Mouse (Mus musculus): ENCODE results near the gene Wdr76. TPM values are rescaled to one million over a fixed set of nuclear protein-coding genes. Genes with fewer than 3 reads are reported as not detected.

The Wdr76 gene
- polyA plus RNA-seq, 1 experiment from 2014 or later: 5.3 TPM

DNA sequence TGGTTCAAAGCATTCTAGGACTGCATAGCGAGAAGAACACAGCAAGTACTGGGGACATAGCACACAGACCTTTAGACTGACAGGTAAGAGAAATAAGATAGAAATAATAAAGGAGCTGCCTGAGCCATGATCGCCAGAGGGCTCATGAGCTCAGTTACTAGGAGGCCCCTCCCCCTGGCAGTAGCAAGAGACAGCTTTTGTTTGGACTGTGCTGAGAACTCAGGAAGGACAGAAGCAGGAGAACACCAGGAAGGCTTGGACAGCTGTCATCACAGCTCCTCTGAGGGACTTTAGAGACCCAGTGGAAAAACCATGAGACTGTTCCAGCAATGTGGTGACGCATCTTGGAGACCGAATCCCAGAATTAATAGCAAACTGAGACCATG lies 81.8 kb downstream of the Wdr76 start:
- Histone ChIP-seq H3K4me1 (replicated peaks; ENCODE audit: insufficient read depth, low read length) (peaks cover 6% of the 10 kb centered on the region; the same call in 1 of the 2 replicates), H3K27ac (no peak overlapping the region), H3K9ac (ENCODE audit: low read depth, low read length) (no peak overlapping the region), H3K4me3 (replicated peaks; ENCODE audit: low read depth, low read length) (no peak overlapping the region), H3K9me3 (replicated peaks; ENCODE audit: low read length) (no peaks in the 10 kb centered on the region), H3K27me3 (ENCODE audit: insufficient read depth, low read length) (no peaks in the 10 kb centered on the region), H3K36me3 (ENCODE audit: insufficient read depth, low read length) (no peaks in the 10 kb centered on the region), H3K4me2 (ENCODE audit: low read length) (no peak overlapping the region)
- TF ChIP-seq CTCF (IDR thresholded peaks at IDR 0.05; ENCODE audit: low read depth): peak; percentile 20; the same call in 1 of the 2 replicates
- peak; percentile 62 for DNase-seq (ENCODE audit: low spot score)
- WGBS: 46% methylated on average over 4 of the region's 4 CpGs
- ATAC-seq (replicated peaks; ENCODE audit: low FRiP score, low read depth): no peak

DNA sequence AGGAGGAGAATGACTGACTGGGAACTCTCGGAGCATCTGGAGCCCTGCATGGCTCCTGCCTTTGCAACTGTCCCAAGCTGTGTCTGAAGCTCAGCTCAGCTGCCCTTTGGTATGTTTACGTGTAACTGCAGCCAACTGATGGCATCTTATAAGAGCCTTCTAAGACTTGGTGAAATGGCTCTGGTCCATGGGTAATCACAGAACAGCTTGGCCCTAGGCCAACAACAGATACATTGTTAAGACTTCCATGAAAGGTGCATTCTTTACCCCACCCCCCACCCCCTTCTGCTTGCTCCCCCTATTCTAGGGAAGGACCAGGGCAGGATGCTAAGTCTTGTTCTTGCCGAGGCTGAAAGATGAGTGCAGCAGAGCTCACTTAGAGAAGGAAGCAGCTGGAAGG lies 87.6 kb downstream of the Wdr76 start:
- 58% methylated on average over 3 of the region's 3 CpGs for WGBS
- H3K27ac ChIP-seq: no peak overlapping the region

More for the DNA sequence above, 87.6 kb downstream of the Wdr76 start:
- no peak for DNase-seq (ENCODE audit: low spot score)
- no peak overlapping the region for H3K4me3 ChIP-seq (replicated peaks; ENCODE audit: low read depth, low read length)
- no peak overlapping the region for H3K4me2 ChIP-seq (ENCODE audit: low read length)
- TF ChIP-seq CTCF (IDR thresholded peaks at IDR 0.05; ENCODE audit: low read depth): no peak
- no peak overlapping the region for H3K9ac ChIP-seq (ENCODE audit: low read depth, low read length)
- no peaks in the 10 kb centered on the region for H3K4me1 ChIP-seq (replicated peaks; ENCODE audit: insufficient read depth, low read length)
- H3K36me3 ChIP-seq (ENCODE audit: insufficient read depth, low read length): no peaks in the 10 kb centered on the region
- ATAC-seq (replicated peaks; ENCODE audit: low FRiP score, low read depth): no peak
- H3K27me3 ChIP-seq (ENCODE audit: insufficient read depth, low read length): no peaks in the 10 kb centered on the region
- no peaks in the 10 kb centered on the region for H3K9me3 ChIP-seq (replicated peaks; ENCODE audit: low read length)

Other genes starting within 250 kb of the Wdr76 start
- gene Trp53bp1, start 235.3 kb upstream of the Wdr76 start, polyA plus RNA-seq (2015; fragmentation: Nextera tagmentation; extraction: Ambion mirVana): 24.4 and 24.9 TPM in 2 replicates
- 0.93 and 1.3 TPM in 2 replicates for gene Map1a, start 217.1 kb upstream of the Wdr76 start, polyA plus RNA-seq (2015; fragmentation: Nextera tagmentation; extraction: Ambion mirVana)
- 13.1 and 14.0 TPM in 2 replicates for gene Ppip5k1, start 151.3 kb upstream of the Wdr76 start, polyA plus RNA-seq (2015; fragmentation: Nextera tagmentation; extraction: Ambion mirVana)
- gene Ckmt1, start 149.0 kb upstream of the Wdr76 start, polyA plus RNA-seq (2015; fragmentation: Nextera tagmentation; extraction: Ambion mirVana): 63.1 and 70.4 TPM in 2 replicates
- not detected in 2 replicates for gene Strc, start 119.6 kb upstream of the Wdr76 start, polyA plus RNA-seq (2015; fragmentation: Nextera tagmentation; extraction: Ambion mirVana)
- 506 and 575 TPM in 2 replicates for gene Pdia3, start 92.9 kb upstream of the Wdr76 start, polyA plus RNA-seq (2015; fragmentation: Nextera tagmentation; extraction: Ambion mirVana)
- 1.7 and 2.4 TPM in 2 replicates for gene Catsper2, start 92.9 kb upstream of the Wdr76 start, polyA plus RNA-seq (2015; fragmentation: Nextera tagmentation; extraction: Ambion mirVana)
- 13.9 and 15.3 TPM in 2 replicates for gene Ell3, start 62.4 kb upstream of the Wdr76 start, polyA plus RNA-seq (2015; fragmentation: Nextera tagmentation; extraction: Ambion mirVana)
- gene Serf2, start 57.5 kb upstream of the Wdr76 start, polyA plus RNA-seq (2015; fragmentation: Nextera tagmentation; extraction: Ambion mirVana): 520 and 562 TPM in 2 replicates
- 102 and 123 TPM in 2 replicates for gene Hypk, start 53.4 kb upstream of the Wdr76 start, polyA plus RNA-seq (2015; fragmentation: Nextera tagmentation; extraction: Ambion mirVana)
- gene Serinc4, start 49.9 kb upstream of the Wdr76 start, polyA plus RNA-seq (2015; fragmentation: Nextera tagmentation; extraction: Ambion mirVana): 0.20 and 0.28 TPM in 2 replicates
- 43.2 and 45.8 TPM in 2 replicates for gene Mfap1b, start 32.7 kb upstream of the Wdr76 start, polyA plus RNA-seq (2015; fragmentation: Nextera tagmentation; extraction: Ambion mirVana)
- gene Mfap1a, start 58 bp upstream of the Wdr76 start, polyA plus RNA-seq (2015; fragmentation: Nextera tagmentation; extraction: Ambion mirVana): 16.6 and 18.8 TPM in 2 replicates